Mouse (Mus musculus): ENCODE results near the gene Cox19. TPM values are rescaled to one million over a fixed set of nuclear protein-coding genes. Genes with fewer than 3 reads are reported as not detected.

The Cox19 gene
- polyA plus RNA-seq, 1 experiment from 2014 or later: 113 TPM

DNA sequence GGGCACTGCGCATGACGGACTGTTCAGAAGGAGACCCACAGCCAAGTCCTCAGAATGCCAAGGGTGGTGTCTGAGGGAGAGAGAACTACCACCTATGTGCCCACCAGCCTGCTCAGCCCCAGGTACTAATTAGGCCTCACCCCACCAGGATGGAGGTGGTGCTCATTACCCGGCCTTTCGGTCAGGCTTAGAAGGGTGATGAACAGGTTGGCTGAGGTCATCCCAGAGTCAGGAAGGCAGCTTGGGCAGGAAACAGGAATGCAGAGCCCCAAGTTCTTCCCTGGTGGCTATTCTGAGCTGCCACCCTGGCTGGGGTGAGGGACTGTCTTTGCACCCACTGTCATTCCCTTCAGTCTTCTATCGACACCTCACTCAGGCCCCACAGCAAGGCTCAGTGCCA lies 34.8 kb upstream of the Cox19 start:
- Histone ChIP-seq H3K4me3 (ENCODE audit: low read depth, low read length) (no peak overlapping the region), H3K4me1 (ENCODE audit: control insufficient read depth, insufficient read depth, low read length) (peaks cover 17% of the 10 kb centered on the region), H3K9ac (replicated peaks; ENCODE audit: low read depth, low read length) (no peak overlapping the region), H3K27me3 (ENCODE audit: control insufficient read depth, insufficient read depth, low read length) (no peaks in the 10 kb centered on the region), H3K4me2 (ENCODE audit: low read depth, low read length) (no peak overlapping the region), H3K27ac (ENCODE audit: low read depth, low read length) (no peak overlapping the region), H3K9me3 (ENCODE audit: control insufficient read depth, low read length) (no peaks in the 10 kb centered on the region), H3K36me3 (ENCODE audit: control insufficient read depth, insufficient read depth, low read length) (no peaks in the 10 kb centered on the region)
- ATAC-seq (ENCODE audit: low read depth): no peak
- 94% methylated on average over 5 of the region's 5 CpGs for WGBS

GRCm38 (mm10) chr5:139384531-139384930 lies 33.3 kb upstream of the Cox19 start:
- H3K4me1 ChIP-seq (ENCODE audit: control insufficient read depth, insufficient read depth, low read length): peaks cover 21% of the 10 kb centered on the region
- H3K27ac ChIP-seq (ENCODE audit: low read depth, low read length): no peak overlapping the region
- no peak overlapping the region for H3K9ac ChIP-seq (replicated peaks; ENCODE audit: low read depth, low read length)

GRCm38 (mm10) chr5:139383234-139383633 lies 32.0 kb upstream of the Cox19 start:
- WGBS: 76% methylated on average over 9 of the region's 9 CpGs
- no peaks in the 10 kb centered on the region for H3K27me3 ChIP-seq (ENCODE audit: control insufficient read depth, insufficient read depth, low read length)
- no peak for ATAC-seq (ENCODE audit: low read depth)
- H3K4me3 ChIP-seq (ENCODE audit: low read depth, low read length): no peak overlapping the region
- H3K4me2 ChIP-seq (ENCODE audit: low read depth, low read length): no peak overlapping the region
- H3K9me3 ChIP-seq (ENCODE audit: control insufficient read depth, low read length): no peaks in the 10 kb centered on the region
- no peaks in the 10 kb centered on the region for H3K36me3 ChIP-seq (ENCODE audit: control insufficient read depth, insufficient read depth, low read length)
- H3K27ac ChIP-seq (ENCODE audit: low read depth, low read length): peak overlapping the region; percentile 45; the same call in 1 of the 2 replicates
- peaks cover 13% of the 10 kb centered on the region for H3K4me1 ChIP-seq (ENCODE audit: control insufficient read depth, insufficient read depth, low read length)
- 0 out of 2 replicates have a peak overlapping the region, but pooled peaks have one; percentile 13 for H3K9ac ChIP-seq (replicated peaks; ENCODE audit: low read depth, low read length)

More at GRCm38 (mm10) chr5:139384531-139384930, 33.3 kb upstream of the Cox19 start:
- H3K27me3 ChIP-seq (ENCODE audit: control insufficient read depth, insufficient read depth, low read length): no peaks in the 10 kb centered on the region
- H3K4me3 ChIP-seq (ENCODE audit: low read depth, low read length): no peak overlapping the region
- 79% methylated on average over 10 of the region's 10 CpGs for WGBS
- H3K9me3 ChIP-seq (ENCODE audit: control insufficient read depth, low read length): no peaks in the 10 kb centered on the region
- ATAC-seq (ENCODE audit: low read depth): no peak
- H3K4me2 ChIP-seq (ENCODE audit: low read depth, low read length): no peak overlapping the region
- no peaks in the 10 kb centered on the region for H3K36me3 ChIP-seq (ENCODE audit: control insufficient read depth, insufficient read depth, low read length)

GRCm38 (mm10) chr5:139382760-139383159 lies 31.5 kb upstream of the Cox19 start:
- Histone ChIP-seq H3K4me1 (ENCODE audit: control insufficient read depth, insufficient read depth, low read length) (peaks cover 9% of the 10 kb centered on the region), H3K4me2 (ENCODE audit: low read depth, low read length) (no peak overlapping the region)
- 62% methylated on average over 8 of the region's 8 CpGs for WGBS

DNA sequence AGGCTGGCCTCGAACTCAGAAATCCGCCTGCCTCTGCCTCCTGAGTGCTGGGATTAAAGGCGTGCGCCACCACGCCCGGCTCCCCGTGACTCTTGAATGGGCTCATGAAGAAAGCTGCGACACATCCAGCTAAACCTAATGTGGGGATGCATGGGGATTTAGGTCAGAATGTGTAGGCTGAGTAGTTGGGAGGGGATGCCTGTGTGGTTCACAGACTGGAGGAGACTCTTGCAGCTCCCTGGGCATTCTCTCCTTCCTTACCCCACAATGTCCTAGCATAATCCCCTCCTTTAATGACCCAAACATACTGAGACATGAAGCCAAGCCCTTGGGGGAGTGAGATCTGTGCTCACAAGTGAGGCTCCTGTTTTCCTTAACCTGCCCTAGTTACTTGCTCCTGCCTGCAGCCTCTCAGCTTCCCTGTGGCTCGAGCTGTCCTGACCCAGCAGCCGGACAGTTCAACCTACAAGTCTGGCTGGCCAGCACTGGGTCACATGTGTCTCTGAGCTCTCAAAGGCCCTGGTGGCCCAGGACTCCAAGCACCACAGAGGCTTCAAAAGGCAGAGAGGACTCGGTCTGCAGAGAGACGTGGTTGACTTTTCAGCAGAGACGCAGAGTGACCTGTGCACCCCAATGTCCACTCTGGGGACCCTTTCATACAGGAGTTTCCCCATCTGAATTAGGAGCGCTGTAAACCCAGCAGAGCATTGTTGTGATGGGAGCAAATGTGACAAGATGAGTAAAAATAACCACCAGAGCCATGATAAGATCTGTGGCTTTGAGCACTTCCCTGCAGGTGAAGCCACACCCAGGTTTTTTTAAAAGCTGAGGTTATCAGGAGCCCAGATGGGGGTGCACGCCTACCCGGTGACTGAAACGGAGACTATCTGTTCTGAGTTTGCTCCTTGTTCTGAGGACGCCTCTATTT lies 30.6 kb upstream of the Cox19 start:
- peaks cover 8% of the 10 kb centered on the region; the same call in 1 of the 2 replicates for H3K4me1 ChIP-seq (ENCODE audit: control insufficient read depth, insufficient read depth, low read length)
- 88% methylated on average over 17 of the region's 18 CpGs for WGBS
- H3K4me2 ChIP-seq (ENCODE audit: low read depth, low read length): no peak overlapping the region

More at GRCm38 (mm10) chr5:139382760-139383159, 31.5 kb upstream of the Cox19 start:
- no peaks in the 10 kb centered on the region for H3K9me3 ChIP-seq (ENCODE audit: control insufficient read depth, low read length)
- no peak overlapping the region for H3K4me3 ChIP-seq (ENCODE audit: low read depth, low read length)
- H3K27ac ChIP-seq (ENCODE audit: low read depth, low read length): peak overlapping the region; percentile 45
- H3K36me3 ChIP-seq (ENCODE audit: control insufficient read depth, insufficient read depth, low read length): no peaks in the 10 kb centered on the region
- no peak for ATAC-seq (ENCODE audit: low read depth)
- H3K27me3 ChIP-seq (ENCODE audit: control insufficient read depth, insufficient read depth, low read length): no peaks in the 10 kb centered on the region
- 0 out of 2 replicates have a peak overlapping the region, but pooled peaks have one; percentile 13 for H3K9ac ChIP-seq (replicated peaks; ENCODE audit: low read depth, low read length)

GRCm38 (mm10) chr5:139380385-139381248 lies 29.4 kb upstream of the Cox19 start:
- H3K9ac ChIP-seq (replicated peaks; ENCODE audit: low read depth, low read length): peak overlapping the region; percentile 67
- H3K36me3 ChIP-seq (ENCODE audit: control insufficient read depth, insufficient read depth, low read length): no peaks in the 10 kb centered on the region
- H3K4me2 ChIP-seq (ENCODE audit: low read depth, low read length): peak overlapping the region; percentile 91
- no peaks in the 10 kb centered on the region for H3K9me3 ChIP-seq (ENCODE audit: control insufficient read depth, low read length)
- peaks cover 8% of the 10 kb centered on the region; the same call in 1 of the 2 replicates for H3K4me1 ChIP-seq (ENCODE audit: control insufficient read depth, insufficient read depth, low read length)
- peak overlapping the region; percentile 55 for H3K4me3 ChIP-seq (ENCODE audit: low read depth, low read length)
- peak overlapping the region; percentile 25 for H3K27ac ChIP-seq (ENCODE audit: low read depth, low read length)
- H3K27me3 ChIP-seq (ENCODE audit: control insufficient read depth, insufficient read depth, low read length): no peaks in the 10 kb centered on the region
- ATAC-seq (ENCODE audit: low read depth): peak; percentile 68
- 2% methylated on average over 49 of the region's 73 CpGs for WGBS

More for the DNA sequence above, 30.6 kb upstream of the Cox19 start:
- Histone ChIP-seq H3K27me3 (ENCODE audit: control insufficient read depth, insufficient read depth, low read length) (no peaks in the 10 kb centered on the region), H3K9me3 (ENCODE audit: control insufficient read depth, low read length) (no peaks in the 10 kb centered on the region), H3K27ac (ENCODE audit: low read depth, low read length) (no peak overlapping the region), H3K4me3 (ENCODE audit: low read depth, low read length) (no peak overlapping the region), H3K36me3 (ENCODE audit: control insufficient read depth, insufficient read depth, low read length) (no peaks in the 10 kb centered on the region), H3K9ac (replicated peaks; ENCODE audit: low read depth, low read length) (no peak overlapping the region)
- ATAC-seq (ENCODE audit: low read depth): no peak

DNA sequence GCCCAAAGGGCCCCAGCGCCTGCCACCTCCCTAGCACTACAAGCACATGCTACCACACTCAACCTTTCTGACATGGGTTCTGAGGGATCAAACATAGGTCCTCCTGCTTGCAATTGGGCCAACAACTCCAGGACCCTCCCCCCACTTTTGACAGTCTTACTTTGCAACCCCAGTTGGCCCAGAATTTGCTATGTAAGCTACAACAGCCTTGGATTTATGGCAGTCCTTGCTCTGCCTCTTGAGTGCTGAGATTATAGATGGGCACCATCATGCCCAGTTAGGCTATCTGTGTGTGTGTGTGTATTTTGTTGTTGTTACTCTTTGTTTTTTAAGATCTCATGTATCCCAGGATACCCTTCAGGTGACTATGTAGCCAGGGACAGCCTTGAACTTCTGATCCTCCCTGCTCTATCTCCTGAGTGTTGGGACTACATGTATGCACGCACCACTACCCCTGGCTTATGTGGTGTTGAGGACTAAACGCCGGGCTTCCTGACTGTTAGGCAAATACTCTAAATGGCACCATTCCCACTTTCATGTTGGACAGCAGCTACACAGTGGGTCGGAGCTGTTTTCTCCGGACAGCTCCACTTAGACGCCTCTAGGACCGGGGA lies 28.7 kb upstream of the Cox19 start:
- H3K9ac ChIP-seq (replicated peaks; ENCODE audit: low read depth, low read length): peak overlapping the region; percentile 67; the same call in 1 of the 2 replicates
- H3K9me3 ChIP-seq (ENCODE audit: control insufficient read depth, low read length): no peaks in the 10 kb centered on the region
- peak overlapping the region; percentile 91 for H3K4me2 ChIP-seq (ENCODE audit: low read depth, low read length)
- H3K27ac ChIP-seq (ENCODE audit: low read depth, low read length): 0 out of 2 replicates have a peak overlapping the region, but pooled peaks have one; percentile 25
- peak; percentile 53; the same call in 1 of the 2 replicates for ATAC-seq (ENCODE audit: low read depth)
- no peaks in the 10 kb centered on the region for H3K27me3 ChIP-seq (ENCODE audit: control insufficient read depth, insufficient read depth, low read length)
- 24% methylated on average over 8 of the region's 8 CpGs for WGBS
- no peaks in the 10 kb centered on the region for H3K36me3 ChIP-seq (ENCODE audit: control insufficient read depth, insufficient read depth, low read length)
- peak overlapping the region; percentile 55 for H3K4me3 ChIP-seq (ENCODE audit: low read depth, low read length)
- H3K4me1 ChIP-seq (ENCODE audit: control insufficient read depth, insufficient read depth, low read length): peaks cover 8% of the 10 kb centered on the region; the same call in 1 of the 2 replicates

- no peak overlapping the region for H3K9ac ChIP-seq (replicated peaks; ENCODE audit: low read depth, low read length)
- H3K4me2 ChIP-seq (ENCODE audit: low read depth, low read length): no peak overlapping the region
- WGBS: 54% methylated on average over 21 of the region's 21 CpGs
- H3K36me3 ChIP-seq (ENCODE audit: control insufficient read depth, insufficient read depth, low read length): no peaks in the 10 kb centered on the region
- H3K4me1 ChIP-seq (ENCODE audit: control insufficient read depth, insufficient read depth, low read length): peaks cover 8% of the 10 kb centered on the region; the same call in 1 of the 2 replicates
- ATAC-seq (ENCODE audit: low read depth): no peak
- H3K27ac ChIP-seq (ENCODE audit: low read depth, low read length): no peak overlapping the region; the same call in 1 of the 2 replicates
- H3K27me3 ChIP-seq (ENCODE audit: control insufficient read depth, insufficient read depth, low read length): no peaks in the 10 kb centered on the region
- no peak overlapping the region for H3K4me3 ChIP-seq (ENCODE audit: low read depth, low read length)
- H3K9me3 ChIP-seq (ENCODE audit: control insufficient read depth, low read length): no peaks in the 10 kb centered on the region
These were observed 27.9 kb upstream of the Cox19 start for GRCm38 (mm10) chr5:139378986-139379629.
